Mouse (Mus musculus) macrophage (primary cell): ENCODE measurements around the gene Tbc1d4. TPM values are rescaled to one million over a fixed set of nuclear protein-coding genes. Genes with fewer than 3 reads are reported as not detected.

Source experiments
- H3K27ac ChIP-seq: fragments of 350-480 bp; formaldehyde crosslinking; 2 replicates; pipeline ENCODE4 v1.9.0; 2021
- H3K36me3 ChIP-seq: fragments of 350-480 bp; formaldehyde crosslinking; 2 replicates; pipeline ENCODE4 v1.9.0; 2021; ENCODE audit errors: inconsistent target
- H3K4me3 ChIP-seq: fragments of 350-480 bp; formaldehyde crosslinking; 2 replicates; pipeline ENCODE4 v1.9.0; 2021; ENCODE audit errors: inconsistent target
- H3K79me2 ChIP-seq: fragments of 350-480 bp; formaldehyde crosslinking; 2 replicates; pipeline ENCODE4 v1.9.0; 2021; ENCODE audit errors: inconsistent target
- whole genome bisulfite sequencing: methylation state at CpG from one replicate; pipeline ENCODE4 v1.1.7; 2026; ENCODE audit warnings: inconsistent platforms; ENCODE audit not compliant: missing documents; 5-methylcytosine and 5-hydroxymethylcytosine counted together
- polyA plus RNA-seq: library from polyadenylated mRNA; stranded (reverse); fragments of 250-400 nt; gene quantifications from 3 replicates; pipeline ENCODE4 v1.2.4, GENCODE M21; 2018; ENCODE audit warnings: inconsistent platforms

Tbc1d4 gene
- polyA plus RNA-seq, 1 experiment from 2014 or later, result 53.8 TPM

DNA sequence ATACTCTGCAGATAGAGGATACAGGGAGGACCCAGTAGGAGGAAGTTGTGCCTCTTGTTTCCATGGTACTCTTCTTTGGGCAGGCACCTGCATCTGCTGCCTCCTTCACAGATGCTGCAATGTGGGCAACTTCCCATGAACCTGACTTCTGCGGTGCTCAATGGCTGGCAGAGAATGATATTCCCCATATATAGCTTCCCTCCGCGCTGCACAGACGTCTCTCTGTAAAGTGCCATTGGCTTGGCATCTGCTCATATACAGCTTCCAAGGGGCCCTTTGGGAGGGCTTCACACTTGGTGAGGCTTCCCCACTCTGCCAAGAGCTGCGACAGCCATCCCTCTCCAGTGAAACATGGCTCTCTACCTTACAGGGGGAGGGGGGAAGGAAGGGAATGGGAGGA, 178.5 kb downstream of the Tbc1d4 start:
- 74% methylated on average over 5 of the region's 5 CpGs for WGBS
- no peaks in the 10 kb centered on the region for H3K79me2 ChIP-seq
- H3K4me3 ChIP-seq, result no peak overlapping the region
- H3K27ac ChIP-seq, result no peak overlapping the region
- H3K36me3 ChIP-seq, result no peaks in the 10 kb centered on the region

DNA sequence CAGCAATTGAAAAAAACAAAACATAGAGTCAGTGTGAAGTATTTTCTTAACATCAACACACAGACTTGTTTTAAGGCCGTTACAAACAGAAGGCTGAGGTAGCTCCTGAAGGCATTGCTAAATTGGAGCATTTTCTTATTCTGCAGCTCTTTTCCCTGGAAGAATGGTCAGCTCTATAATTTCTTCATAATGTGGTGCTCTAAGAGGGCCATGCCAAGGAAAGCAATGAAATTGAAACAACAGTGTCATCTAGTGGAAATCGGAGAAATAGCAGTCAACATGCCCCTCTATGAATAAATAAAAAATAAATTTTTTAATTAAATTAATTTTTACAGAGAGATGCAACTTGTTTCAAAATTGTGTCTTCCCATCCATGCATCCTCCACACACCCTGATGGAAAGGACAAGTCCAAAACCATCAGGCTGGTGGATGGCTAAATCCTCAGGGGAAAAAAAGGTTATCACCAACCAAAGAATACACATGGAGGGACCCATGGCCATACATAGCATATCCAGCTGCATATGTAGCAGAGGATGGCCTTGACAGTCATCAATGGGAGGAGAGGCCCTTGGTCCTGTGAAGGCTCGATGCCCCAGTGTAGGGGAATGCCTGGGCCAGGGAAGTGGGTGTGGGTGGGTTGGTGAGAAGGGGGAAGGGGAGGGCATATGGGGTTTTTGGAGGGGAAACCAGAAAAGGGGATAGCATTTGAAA, 180.0 kb downstream of the Tbc1d4 start:
- Histone ChIP-seq H3K36me3 (no peaks in the 10 kb centered on the region), H3K27ac (no peak overlapping the region), H3K4me3 (no peak overlapping the region), H3K79me2 (no peaks in the 10 kb centered on the region)
- 54% methylated on average over 3 of the region's 3 CpGs for WGBS

GRCm38 (mm10) chr14:101417679-101418078, 191.3 kb downstream of the Tbc1d4 start:
- no peaks in the 10 kb centered on the region for H3K79me2 ChIP-seq
- 76% methylated on average over 2 of the region's 2 CpGs for WGBS
- H3K27ac ChIP-seq, result no peak overlapping the region
- H3K4me3 ChIP-seq, result no peak overlapping the region
- no peaks in the 10 kb centered on the region for H3K36me3 ChIP-seq

Other genes starting within 250 kb of the Tbc1d4 start
- 40.0 to 53.5 TPM (median 44.4 TPM) in 3 replicates for gene Commd6, start 31.5 kb upstream of the Tbc1d4 start, polyA plus RNA-seq
- 19.8 to 50.9 TPM (median 43.5 TPM) in 3 replicates for gene Uchl3, start 44.8 kb upstream of the Tbc1d4 start, polyA plus RNA-seq
- gene Gm9922, start 120.6 kb upstream of the Tbc1d4 start, polyA plus RNA-seq, result not detected in 3 replicates
- not detected in 3 replicates for gene Lmo7, start 120.8 kb upstream of the Tbc1d4 start, polyA plus RNA-seq